Mouse (Mus musculus) testis, adult 2 months (tissue): ENCODE results near the gene Agbl2.

Experiments used
- CTCF ChIP-seq: fragments of 200-500 bp; IDR thresholded peaks from 2 replicates; pipeline ENCODE4 v1.5.1; 2012; ENCODE audit warnings: low read depth, mild to moderate bottlenecking, inconsistent platforms, low read length, moderate library complexity; ENCODE audit not compliant: control insufficient read depth, insufficient read depth, insufficient replicate concordance
- POLR2A ChIP-seq: fragments of 200-500 bp; IDR thresholded peaks from 2 replicates; pipeline ENCODE4 v1.6.1; 2012; ENCODE audit warnings: low read depth, mild to moderate bottlenecking, inconsistent platforms, low read length, moderate library complexity; ENCODE audit not compliant: control insufficient read depth

DNA sequence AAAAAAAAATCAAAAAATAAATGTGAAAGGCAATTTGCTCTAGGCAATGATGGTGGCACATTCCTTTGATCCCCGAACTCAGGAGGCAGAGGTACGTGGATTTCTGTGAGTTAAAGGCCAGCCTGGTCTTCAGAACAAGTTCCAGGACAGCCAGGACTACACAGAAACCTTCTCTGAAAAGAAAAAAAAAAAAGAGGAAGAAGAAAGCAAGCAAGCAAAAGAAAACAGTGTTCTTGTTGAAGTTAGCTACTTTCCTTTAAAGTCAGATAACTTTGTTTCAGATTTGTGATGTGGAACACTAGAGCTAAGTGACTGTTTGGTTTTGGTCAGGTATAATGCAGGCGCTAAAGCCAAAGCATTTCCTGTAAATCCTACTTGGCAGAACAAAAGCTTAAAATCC, 43.7 kb upstream of the Agbl2 start:
- no peak for TF ChIP-seq CTCF
- no peak for TF ChIP-seq POLR2A
